In the genomic region with DNA sequence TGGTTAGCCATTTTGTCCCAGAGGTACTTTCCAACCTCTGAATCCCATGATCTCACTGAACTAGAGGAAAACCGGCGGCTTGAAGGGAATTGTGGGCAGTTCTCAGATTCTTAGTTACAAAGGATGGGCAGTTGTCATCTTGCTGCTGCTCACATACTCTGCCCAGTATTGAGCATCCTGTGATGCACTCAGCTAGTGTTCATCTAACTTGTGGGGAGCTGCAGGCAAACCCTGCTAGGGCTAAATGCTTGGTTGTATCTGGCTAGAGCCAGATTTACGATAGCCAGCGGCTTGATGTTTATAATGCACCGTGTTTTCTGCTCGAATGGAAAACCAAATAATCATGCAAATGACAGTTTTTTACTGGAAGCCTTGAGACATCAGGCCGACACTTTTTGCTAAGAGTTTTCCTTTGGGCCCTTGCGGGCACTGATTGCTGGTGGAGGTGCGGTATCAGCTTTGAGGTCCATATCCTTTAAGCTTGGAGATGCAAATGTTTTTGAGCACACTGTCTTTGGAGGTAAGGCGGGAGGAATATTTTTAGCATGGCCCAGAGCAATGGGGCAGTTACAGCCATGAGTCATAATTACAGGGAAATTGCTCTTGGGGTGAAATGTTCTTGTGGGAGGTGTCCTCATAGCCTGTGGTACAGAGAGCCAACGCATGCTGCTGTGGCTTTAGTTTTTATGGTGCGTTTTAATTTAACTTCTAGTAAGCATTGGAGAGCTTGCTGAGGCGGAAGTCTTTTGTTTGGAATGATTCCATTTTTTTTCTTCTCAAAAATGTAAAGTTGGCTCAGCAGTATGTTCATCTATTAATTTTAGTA, we compare ENCODE assay signal across 8 mouse cellular contexts. TPM values are rescaled to one million over a fixed set of nuclear protein-coding genes. Genes with fewer than 3 reads are reported as not detected.
DNase-seq lines count a peak whose midpoint lies in the region; ATAC-seq and TF ChIP-seq lines count a peak whose summit lies in the region.

No protein-coding gene starts in this region.

- H3K4me1 ChIP-seq in lung, embryonic 16.5 days (replicated peaks; ENCODE audit: control insufficient read depth, insufficient read depth, low read length), result peaks cover 25% of the 10 kb centered on the region
- H3K4me1 ChIP-seq in embryonic facial prominence, embryonic 13.5 days, result peaks cover 25% of the 10 kb centered on the region
- H3K4me1 ChIP-seq in limb, embryonic 14.5 days (ENCODE audit: control insufficient read depth, insufficient read depth, low read length), result peaks cover 14% of the 10 kb centered on the region
- H3K4me1 ChIP-seq in stomach, embryonic 14.5 days (ENCODE audit: control insufficient read depth, insufficient read depth, low read length), result peaks cover 10% of the 10 kb centered on the region

- no peaks in the 10 kb centered on the region for H3K9me3 ChIP-seq in lung, embryonic 16.5 days (ENCODE audit: control insufficient read depth, low read length)
- no peaks in the 10 kb centered on the region for H3K9me3 ChIP-seq in embryonic facial prominence, embryonic 13.5 days
- H3K9me3 ChIP-seq in limb, embryonic 14.5 days (ENCODE audit: control insufficient read depth, low read length), result no peaks in the 10 kb centered on the region
- H3K9me3 ChIP-seq in stomach, embryonic 14.5 days (ENCODE audit: control insufficient read depth, low read depth, low read length), result no peaks in the 10 kb centered on the region

- no peak for TF ChIP-seq POLR2A in limb, embryonic 14.5 days (IDR thresholded peaks at IDR 0.05; ENCODE audit: borderline replicate concordance, extremely low read depth, insufficient read depth, insufficient read length)

- no peak for ATAC-seq in lung, embryonic 16.5 days (ENCODE audit: low read depth)
- no peak for ATAC-seq in embryonic facial prominence, embryonic 13.5 days (ENCODE audit: insufficient number of reproducible peaks, insufficient read depth, low FRiP score, low TSS enrichment, low read depth)
- no peak for ATAC-seq in limb, embryonic 14.5 days (ENCODE audit: low FRiP score, low read depth)
- ATAC-seq in stomach, embryonic 14.5 days (ENCODE audit: insufficient number of reproducible peaks, insufficient read depth, low FRiP score, low read depth), result no peak

- H3K27me3 ChIP-seq in lung, embryonic 16.5 days (ENCODE audit: control insufficient read depth, insufficient read depth, low read depth, low read length), result no peaks in the 10 kb centered on the region
- H3K27me3 ChIP-seq in embryonic facial prominence, embryonic 13.5 days, result no peaks in the 10 kb centered on the region
- no peaks in the 10 kb centered on the region for H3K27me3 ChIP-seq in limb, embryonic 14.5 days (ENCODE audit: control insufficient read depth, insufficient read depth, low read length)
- H3K27me3 ChIP-seq in stomach, embryonic 14.5 days (ENCODE audit: control insufficient read depth, insufficient read depth, low read length), result no peaks in the 10 kb centered on the region

- H3K9ac ChIP-seq in lung, embryonic 16.5 days (ENCODE audit: low read length), result peak overlapping the region; percentile 84
- peak overlapping the region; percentile 93 for H3K9ac ChIP-seq in embryonic facial prominence, embryonic 13.5 days
- H3K9ac ChIP-seq in limb, embryonic 14.5 days (ENCODE audit: low read depth, low read length, severe bottlenecking), result peak overlapping the region; percentile 89
- no peak overlapping the region for H3K9ac ChIP-seq in stomach, embryonic 14.5 days (replicated peaks; ENCODE audit: low read depth, low read length)

- no peak for DNase-seq in lung, adult 18-20 months
- DNase-seq in limb, embryonic 14.5 days (ENCODE audit: low spot score), result no peak
- DNase-seq in spleen, adult 12 weeks (ENCODE audit: low spot score), result no peak
- no peak for DNase-seq in layer of hippocampus, postnatal 25 days (ENCODE audit: extremely low spot score in 1 of 2, low spot score in 1 of 2)
- no peak for DNase-seq in cerebellum, postnatal 14 days

- peak overlapping the region; percentile 76 for H3K4me3 ChIP-seq in lung, embryonic 16.5 days (ENCODE audit: low read length)
- peak overlapping the region; percentile 91 for H3K4me3 ChIP-seq in embryonic facial prominence, embryonic 13.5 days
- H3K4me3 ChIP-seq in limb, embryonic 14.5 days (replicated peaks; ENCODE audit: low read length), result peak overlapping the region; percentile 80
- peak overlapping the region; percentile 85; the same call in 1 of the 2 replicates for H3K4me3 ChIP-seq in stomach, embryonic 14.5 days (ENCODE audit: low read depth, low read length)

- WGBS in lung, embryonic 16.5 days, result 49% methylated on average over 13 of the region's 13 CpGs
- 56% methylated on average over 13 of the region's 13 CpGs for WGBS in embryonic facial prominence, embryonic 13.5 days
- WGBS in limb, embryonic 14.5 days, result 41% methylated on average over 13 of the region's 13 CpGs
- 64% methylated on average over 13 of the region's 13 CpGs for WGBS in stomach, embryonic 14.5 days

- peak overlapping the region; percentile 58 for H3K4me2 ChIP-seq in lung, embryonic 16.5 days (ENCODE audit: low read depth, low read length)
- H3K4me2 ChIP-seq in embryonic facial prominence, embryonic 13.5 days, result peak overlapping the region; percentile 71
- peak overlapping the region; percentile 66 for H3K4me2 ChIP-seq in limb, embryonic 14.5 days (replicated peaks; ENCODE audit: low read depth, low read length, severe bottlenecking)
- H3K4me2 ChIP-seq in stomach, embryonic 14.5 days (replicated peaks; ENCODE audit: low read depth, low read length), result peak overlapping the region; percentile 66

- H3K27ac ChIP-seq in lung, embryonic 16.5 days (ENCODE audit: low read length), result no peak overlapping the region
- no peak overlapping the region for H3K27ac ChIP-seq in embryonic facial prominence, embryonic 13.5 days
- no peak overlapping the region for H3K27ac ChIP-seq in limb, embryonic 14.5 days (replicated peaks; ENCODE audit: low read depth, low read length)
- H3K27ac ChIP-seq in stomach, embryonic 14.5 days (ENCODE audit: low read length), result no peak overlapping the region

- H3K36me3 ChIP-seq in lung, embryonic 16.5 days (ENCODE audit: control insufficient read depth, insufficient read depth, low read length), result no peaks in the 10 kb centered on the region
- peaks cover 17% of the 10 kb centered on the region; the same call in 1 of the 2 replicates for H3K36me3 ChIP-seq in embryonic facial prominence, embryonic 13.5 days
- peaks cover 14% of the 10 kb centered on the region for H3K36me3 ChIP-seq in limb, embryonic 14.5 days (ENCODE audit: control insufficient read depth, insufficient read depth, low read length)
- H3K36me3 ChIP-seq in stomach, embryonic 14.5 days (ENCODE audit: control insufficient read depth, insufficient read depth, low read length), result no peaks in the 10 kb centered on the region

RNA-seq across cellular contexts. Expression of gene Plekha3, which starts 1.5 kb away (rescaled TPM):
- 3.9 TPM in 2 replicates for polyA plus RNA-seq in lung, embryonic 16.5 days (2015; fragmentation: Nextera tagmentation; extraction: Ambion mirVana)
- polyA plus RNA-seq in embryonic facial prominence, embryonic 13.5 days (2015; fragmentation: Nextera tagmentation; extraction: Ambion mirVana), result 6.8 and 10.3 TPM in 2 replicates
- 17.3 and 17.8 TPM in 2 replicates for polyA plus RNA-seq in limb, embryonic 14.5 days (2012; rRNA removed)
- 13.9 and 14.5 TPM in 2 replicates for polyA plus RNA-seq in limb, embryonic 14.5 days (2014; fragmentation: Nextera tagmentation; extraction: Ambion mirVana)
- 6.5 and 6.8 TPM in 2 replicates for polyA plus RNA-seq in stomach, embryonic 14.5 days (2014; fragmentation: Nextera tagmentation; extraction: Ambion mirVana)
- total RNA-seq in layer of hippocampus, postnatal 25 days (2021), result 10 to 100 TPM; 38.0 to 42.0 TPM

RNA-seq across cellular contexts. Expression of gene Fkbp7, which starts 3.7 kb away (rescaled TPM):
- polyA plus RNA-seq in lung, embryonic 16.5 days (2015; fragmentation: Nextera tagmentation; extraction: Ambion mirVana), result 73.5 and 79.7 TPM in 2 replicates
- 95.8 and 104 TPM in 2 replicates for polyA plus RNA-seq in embryonic facial prominence, embryonic 13.5 days (2015; fragmentation: Nextera tagmentation; extraction: Ambion mirVana)
- polyA plus RNA-seq in limb, embryonic 14.5 days (2012; rRNA removed), result 50.5 and 102 TPM in 2 replicates
- 128 and 151 TPM in 2 replicates for polyA plus RNA-seq in limb, embryonic 14.5 days (2014; fragmentation: Nextera tagmentation; extraction: Ambion mirVana)
- polyA plus RNA-seq in stomach, embryonic 14.5 days (2014; fragmentation: Nextera tagmentation; extraction: Ambion mirVana), result 84.8 and 85.5 TPM in 2 replicates
- total RNA-seq in layer of hippocampus, postnatal 25 days (2021), result 1 to 10 TPM; 5.1 to 6.2 TPM

RNA-seq across cellular contexts. Expression of gene Pjvk, which starts 28.3 kb away (rescaled TPM):
- 0.23 and 0.63 TPM in 2 replicates for polyA plus RNA-seq in lung, embryonic 16.5 days (2015; fragmentation: Nextera tagmentation; extraction: Ambion mirVana)
- 0.45 TPM in 1 of 2 replicates, not detected in the other for polyA plus RNA-seq in embryonic facial prominence, embryonic 13.5 days (2015; fragmentation: Nextera tagmentation; extraction: Ambion mirVana)
- 0.47 and 0.83 TPM in 2 replicates for polyA plus RNA-seq in limb, embryonic 14.5 days (2012; rRNA removed)
- polyA plus RNA-seq in limb, embryonic 14.5 days (2014; fragmentation: Nextera tagmentation; extraction: Ambion mirVana), result 0.22 TPM in 1 of 2 replicates, not detected in the other
- polyA plus RNA-seq in stomach, embryonic 14.5 days (2014; fragmentation: Nextera tagmentation; extraction: Ambion mirVana), result 0.41 and 0.56 TPM in 2 replicates
- total RNA-seq in layer of hippocampus, postnatal 25 days (2021), result not detected

RNA-seq across cellular contexts. Expression of gene Prkra, which starts 28.8 kb away (rescaled TPM):
- 63.9 and 67.5 TPM in 2 replicates for polyA plus RNA-seq in lung, embryonic 16.5 days (2015; fragmentation: Nextera tagmentation; extraction: Ambion mirVana)
- 76.8 and 78.1 TPM in 2 replicates for polyA plus RNA-seq in embryonic facial prominence, embryonic 13.5 days (2015; fragmentation: Nextera tagmentation; extraction: Ambion mirVana)
- 55.2 and 60.8 TPM in 2 replicates for polyA plus RNA-seq in limb, embryonic 14.5 days (2012; rRNA removed)
- 61.3 and 70.2 TPM in 2 replicates for polyA plus RNA-seq in limb, embryonic 14.5 days (2014; fragmentation: Nextera tagmentation; extraction: Ambion mirVana)
- polyA plus RNA-seq in stomach, embryonic 14.5 days (2014; fragmentation: Nextera tagmentation; extraction: Ambion mirVana), result 66.2 and 68.2 TPM in 2 replicates
- total RNA-seq in layer of hippocampus, postnatal 25 days (2021), result 10 to 100 TPM; 16.6 to 19.1 TPM
